Mouse (Mus musculus) embryonic facial prominence, embryonic 14.5 days (tissue): ENCODE measurements around the gene Kcnh7. TPM values are rescaled to one million over a fixed set of nuclear protein-coding genes. Genes with fewer than 3 reads are reported as not detected.

Source experiments
- ATAC-seq: fragments of 200-750 bp; cut with Nextera tagmentation; 2 replicates; pipeline ENCODE4 v1.8.0; 2017; ENCODE audit warnings: low read depth, moderate number of reproducible peaks, moderate TSS enrichment
- DNase-seq: peaks from one replicate; pipeline ENCODE4 v3.0.0-alpha.2; 2015; ENCODE audit warnings: low spot score
- H3K27ac ChIP-seq: fragments of 300-500 bp; sonication (generic); replicated peaks from 2 replicates; pipeline ENCODE4 v1.5.1; 2014; ENCODE audit warnings: low read depth, mild to moderate bottlenecking, low read length, moderate library complexity
- H3K27me3 ChIP-seq: fragments of 300-500 bp; sonication (generic); replicated peaks from 2 replicates; pipeline ENCODE4 v1.6.1; 2014; ENCODE audit warnings: low read length; ENCODE audit not compliant: control insufficient read depth, insufficient read depth
- H3K36me3 ChIP-seq: fragments of 300-500 bp; sonication (generic); 2 replicates; pipeline ENCODE4 v1.6.1; 2014; ENCODE audit warnings: low read length, mixed read lengths; ENCODE audit not compliant: control insufficient read depth, insufficient read depth
- H3K4me1 ChIP-seq: fragments of 300-500 bp; sonication (generic); 2 replicates; pipeline ENCODE4 v1.6.1; 2014; ENCODE audit warnings: antibody characterized with exemption, low read length; ENCODE audit not compliant: control insufficient read depth, insufficient read depth
- H3K4me2 ChIP-seq: fragments of 300-500 bp; sonication (generic); 2 replicates; pipeline ENCODE4 v1.6.1; 2014; ENCODE audit warnings: low read depth, mild to moderate bottlenecking, low read length, moderate library complexity, mixed read lengths
- H3K4me3 ChIP-seq: fragments of 300-500 bp; sonication (generic); 2 replicates; pipeline ENCODE4 v1.5.1; 2014; ENCODE audit warnings: low read depth, mild to moderate bottlenecking, low read length
- H3K9ac ChIP-seq: fragments of 300-500 bp; sonication (generic); 2 replicates; pipeline ENCODE4 v1.6.1; 2014; ENCODE audit warnings: low read depth, mild to moderate bottlenecking, low read length, moderate library complexity, mixed read lengths
- H3K9me3 ChIP-seq: fragments of 300-500 bp; sonication (generic); 2 replicates; pipeline ENCODE4 v1.6.1; 2016; ENCODE audit warnings: low read length; ENCODE audit not compliant: control insufficient read depth
- WGBS: fragments of 180-500 bp; shearing (Covaris S2); extraction: QIAGEN DNeasy Blood & Tissue Kit; methylation state at CpG from one replicate; pipeline ENCODE4 v1.1.7; 2014; 5-methylcytosine and 5-hydroxymethylcytosine counted together
- polyA plus RNA-seq: library from polyadenylated mRNA; unstranded; fragments of >200 nt; fragmentation: Nextera tagmentation; extraction: Ambion mirVana; gene quantifications from 2 replicates; pipeline ENCODE4 v1.2.1, GENCODE M21; 2014

Gene Kcnh7
- polyA plus RNA-seq, 1 experiment from 2014 or later, result 0.72 TPM

DNA sequence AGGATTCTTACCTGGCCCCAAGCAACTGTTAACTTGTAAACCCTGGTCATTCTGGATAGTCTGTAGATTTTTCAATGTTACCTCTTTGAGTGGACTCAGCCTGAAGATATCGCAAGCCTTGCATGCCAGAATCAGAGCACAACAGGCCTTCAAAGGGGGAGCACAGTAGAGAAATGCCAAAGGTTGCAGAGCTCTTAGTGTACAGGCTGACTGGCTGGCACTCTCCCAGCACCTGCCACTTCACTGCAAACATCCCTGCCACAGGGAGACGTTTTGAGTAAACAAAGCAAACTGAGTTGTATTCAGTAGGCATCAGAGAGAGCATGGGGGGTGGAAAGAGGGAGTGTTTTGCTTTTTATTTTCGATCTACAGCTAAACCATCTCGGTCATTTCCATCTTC, 375.3 kb downstream of the Kcnh7 start:
- ATAC-seq (no peak), DNase-seq (peak; percentile 21)
- no peaks in the 10 kb centered on the region for H3K36me3 ChIP-seq
- H3K27ac ChIP-seq, result no peak overlapping the region
- no peak overlapping the region for H3K4me2 ChIP-seq
- no peaks in the 10 kb centered on the region for H3K9me3 ChIP-seq
- no peaks in the 10 kb centered on the region; the same call in 1 of the 2 replicates for H3K4me1 ChIP-seq
- 49% methylated on average over 4 of the region's 4 CpGs for WGBS
- H3K27me3 ChIP-seq, result no peaks in the 10 kb centered on the region
- no peak overlapping the region for H3K9ac ChIP-seq
- H3K4me3 ChIP-seq, result no peak overlapping the region

GRCm38 (mm10) chr2:62807476-62807882, 376.6 kb downstream of the Kcnh7 start:
- no peak overlapping the region for H3K4me3 ChIP-seq
- ATAC-seq (peak; percentile 90), DNase-seq (peak; percentile 77)
- no peak overlapping the region for H3K9ac ChIP-seq
- no peak overlapping the region for H3K4me2 ChIP-seq
- H3K4me1 ChIP-seq, result no peaks in the 10 kb centered on the region; the same call in 1 of the 2 replicates
- no peaks in the 10 kb centered on the region for H3K27me3 ChIP-seq
- no peaks in the 10 kb centered on the region for H3K36me3 ChIP-seq
- 45% methylated on average over 3 of the region's 3 CpGs for WGBS
- no peaks in the 10 kb centered on the region for H3K9me3 ChIP-seq
- no peak overlapping the region for H3K27ac ChIP-seq

DNA sequence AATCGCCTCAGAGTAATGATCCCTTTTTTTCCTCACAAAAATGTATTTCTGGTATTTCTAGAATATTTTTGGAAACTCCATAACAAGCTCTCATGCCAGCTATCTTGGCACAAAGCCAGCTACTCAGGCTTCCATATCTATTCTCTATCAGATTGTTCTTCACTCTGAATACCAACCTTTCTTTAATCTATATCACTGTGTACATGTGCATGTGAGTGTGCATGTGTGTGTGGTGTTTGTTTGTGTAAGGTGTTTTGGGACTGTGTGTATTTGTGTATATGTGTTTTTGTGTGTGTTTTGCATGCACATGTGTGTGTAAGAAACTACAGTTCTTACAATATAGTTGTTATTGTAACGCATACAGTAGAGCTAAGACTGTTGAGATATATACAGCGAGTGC, 377.2 kb downstream of the Kcnh7 start:
- H3K27ac ChIP-seq, result no peak overlapping the region
- no peaks in the 10 kb centered on the region for H3K36me3 ChIP-seq
- peak; percentile 35; the same call in 1 of the 2 replicates for ATAC-seq
- no peaks in the 10 kb centered on the region for H3K27me3 ChIP-seq
- H3K9me3 ChIP-seq, result no peaks in the 10 kb centered on the region
- no peak overlapping the region for H3K4me2 ChIP-seq
- H3K4me3 ChIP-seq, result no peak overlapping the region
- DNase-seq, result no peak
- no peak overlapping the region for H3K9ac ChIP-seq
- no peaks in the 10 kb centered on the region; the same call in 1 of the 2 replicates for H3K4me1 ChIP-seq
- WGBS, result 85% methylated on average over 3 of the region's 3 CpGs

- Histone ChIP-seq H3K9ac (no peak overlapping the region), H3K9me3 (no peaks in the 10 kb centered on the region), H3K4me3 (no peak overlapping the region), H3K36me3 (no peaks in the 10 kb centered on the region), H3K27ac (no peak overlapping the region), H3K4me1 (no peaks in the 10 kb centered on the region; the same call in 1 of the 2 replicates), H3K27me3 (no peaks in the 10 kb centered on the region), H3K4me2 (no peak overlapping the region)
- ATAC-seq (no peak), DNase-seq (no peak)
- WGBS, result 70% methylated on average over 1 of the region's 1 CpGs
Measured at GRCm38 (mm10) chr2:62804030-62804429, 380.1 kb downstream of the Kcnh7 start.

DNA sequence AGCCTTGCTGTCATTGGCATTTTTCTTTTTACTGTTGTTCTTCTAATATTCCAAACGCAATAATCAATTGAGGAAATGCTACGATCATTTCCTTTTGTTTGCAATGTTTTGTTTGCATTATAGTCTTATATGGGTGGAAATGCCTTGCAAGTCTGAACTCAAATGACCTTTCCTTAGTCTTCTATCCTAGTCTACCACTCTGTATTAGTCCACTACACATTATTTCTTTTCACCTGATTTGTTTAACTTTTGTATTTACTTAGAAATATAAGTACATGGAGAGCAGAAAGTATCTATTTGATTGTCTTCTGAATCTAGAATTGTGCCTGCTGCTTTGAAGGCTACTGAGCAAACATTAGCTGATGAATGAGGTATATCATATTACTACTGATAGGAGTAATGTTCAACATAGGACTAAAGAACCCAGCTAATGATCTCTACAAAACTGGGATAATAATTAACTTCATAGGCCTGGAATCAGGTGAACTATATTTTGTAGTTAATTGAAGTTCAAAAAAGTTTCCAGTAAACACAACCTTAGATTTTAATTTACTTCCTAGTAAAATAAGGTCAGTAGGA, 399.5 kb downstream of the Kcnh7 start:
- ATAC-seq (no peak), DNase-seq (no peak)
- Histone ChIP-seq H3K9me3 (no peaks in the 10 kb centered on the region), H3K27me3 (no peaks in the 10 kb centered on the region), H3K4me3 (no peak overlapping the region), H3K9ac (no peak overlapping the region), H3K4me1 (no peaks in the 10 kb centered on the region), H3K36me3 (no peaks in the 10 kb centered on the region), H3K4me2 (no peak overlapping the region), H3K27ac (no peak overlapping the region)
- 72% methylated on average over 2 of the region's 2 CpGs for WGBS

- Histone ChIP-seq H3K4me3 (no peak overlapping the region), H3K4me2 (no peak overlapping the region), H3K9me3 (no peaks in the 10 kb centered on the region), H3K9ac (no peak overlapping the region), H3K27me3 (no peaks in the 10 kb centered on the region), H3K36me3 (no peaks in the 10 kb centered on the region), H3K4me1 (no peaks in the 10 kb centered on the region), H3K27ac (no peak overlapping the region)
- ATAC-seq, result no peak
- no peak for DNase-seq
- 84% methylated on average over 2 of the region's 2 CpGs for WGBS
Measured at GRCm38 (mm10) chr2:62746256-62746655, 437.8 kb downstream of the Kcnh7 start.

GRCm38 (mm10) chr2:62743098-62743497, 441.0 kb downstream of the Kcnh7 start:
- Histone ChIP-seq H3K4me3 (no peak overlapping the region), H3K4me1 (no peaks in the 10 kb centered on the region), H3K9ac (no peak overlapping the region), H3K4me2 (no peak overlapping the region), H3K9me3 (no peaks in the 10 kb centered on the region), H3K36me3 (no peaks in the 10 kb centered on the region), H3K27ac (no peak overlapping the region), H3K27me3 (no peaks in the 10 kb centered on the region)
- ATAC-seq, result no peak
- DNase-seq, result no peak
- WGBS, result 59% methylated on average over 2 of the region's 2 CpGs

DNA sequence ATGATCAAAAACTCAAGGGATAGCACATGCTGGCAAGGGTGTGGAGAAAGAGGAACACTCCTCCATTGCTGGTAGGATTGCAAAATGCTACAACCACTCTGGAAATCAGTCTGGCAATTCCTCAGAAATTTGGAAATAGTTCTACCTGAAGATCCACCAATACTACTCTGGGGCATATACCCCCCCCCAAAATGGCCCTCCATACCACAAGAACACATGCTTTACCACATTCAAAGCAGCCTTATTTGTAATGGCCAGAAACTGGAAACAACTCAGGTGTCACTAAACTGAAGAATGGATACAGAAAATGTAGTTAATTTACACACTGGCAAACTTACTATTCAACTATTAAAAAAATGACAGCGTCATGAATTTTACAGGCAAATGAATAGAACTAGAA, 453.4 kb downstream of the Kcnh7 start:
- no peak for DNase-seq
- Histone ChIP-seq H3K27ac (no peak overlapping the region), H3K27me3 (no peaks in the 10 kb centered on the region), H3K36me3 (no peaks in the 10 kb centered on the region), H3K9ac (no peak overlapping the region), H3K9me3 (no peaks in the 10 kb centered on the region), H3K4me1 (no peaks in the 10 kb centered on the region), H3K4me3 (no peak overlapping the region), H3K4me2 (no peak overlapping the region)
- ATAC-seq, result no peak
- WGBS, result 71% methylated on average over 1 of the region's 1 CpGs

DNA sequence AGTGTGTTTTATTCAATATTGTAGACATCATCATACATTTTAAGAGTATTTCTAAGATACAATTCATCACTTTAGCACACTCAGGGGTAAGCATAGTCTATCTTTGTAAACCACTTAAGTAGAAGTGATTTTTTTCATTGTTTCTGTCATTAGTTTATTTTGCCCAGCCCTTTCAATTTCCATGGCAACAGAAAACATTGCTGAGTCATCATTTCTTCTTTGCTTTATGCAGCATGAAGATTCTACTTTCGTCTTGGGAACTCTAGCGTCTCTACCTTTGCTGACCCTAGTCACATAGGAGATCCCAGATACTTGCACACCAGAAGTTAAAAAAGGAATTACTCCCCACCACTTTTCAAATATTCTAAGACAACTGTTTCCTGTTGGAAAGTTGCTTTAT, 456.4 kb downstream of the Kcnh7 start:
- WGBS, result 89% methylated on average over 2 of the region's 2 CpGs
- Histone ChIP-seq H3K36me3 (no peaks in the 10 kb centered on the region), H3K4me2 (no peak overlapping the region), H3K9me3 (no peaks in the 10 kb centered on the region), H3K4me3 (no peak overlapping the region), H3K27ac (no peak overlapping the region), H3K4me1 (no peaks in the 10 kb centered on the region), H3K9ac (no peak overlapping the region), H3K27me3 (no peaks in the 10 kb centered on the region)
- no peak for DNase-seq
- ATAC-seq, result no peak
